ENCODE assay signal across 8 mouse cellular contexts in genomic region chr3:89247466-89247865, GRCm38 (mm10). TPM values are rescaled to one million over a fixed set of nuclear protein-coding genes. Genes with fewer than 3 reads are reported as not detected.
DNase-seq lines count a peak whose midpoint lies in the region; ATAC-seq and TF ChIP-seq lines count a peak whose summit lies in the region.

No protein-coding gene starts in this region.

- H3K4me1 ChIP-seq in heart, embryonic 11.5 days (ENCODE audit: control insufficient read depth, insufficient read depth, low read length): peaks cover 40% of the 10 kb centered on the region
- H3K4me1 ChIP-seq in ES-E14 (ENCODE audit: control insufficient read depth in 2 of 2, insufficient read depth in 2 of 2, low read length in 2 of 2, poor library complexity in 1 of 2): peaks cover 5 to 35% of the 10 kb centered on the region in 2 experiments; a peak in 3 of 4 replicates
- peaks cover 56% of the 10 kb centered on the region for H3K4me1 ChIP-seq in hindbrain, embryonic 15.5 days (replicated peaks)
- peaks cover 57% of the 10 kb centered on the region for H3K4me1 ChIP-seq in midbrain, embryonic 12.5 days

- no peaks in the 10 kb centered on the region; the same call in 1 of the 2 replicates for H3K36me3 ChIP-seq in heart, embryonic 11.5 days (ENCODE audit: control insufficient read depth, insufficient read depth, low read length)
- H3K36me3 ChIP-seq in ES-E14 (ENCODE audit: control insufficient read depth, insufficient read depth, low read length, poor library complexity, severe bottlenecking): peaks cover 10% of the 10 kb centered on the region; the same call in 1 of the 2 replicates
- H3K36me3 ChIP-seq in hindbrain, embryonic 15.5 days: 0 out of 2 replicates have a peak, but pooled peaks cover 4% of the 10 kb centered on the region
- H3K36me3 ChIP-seq in midbrain, embryonic 12.5 days: peaks cover 3% of the 10 kb centered on the region; the same call in 1 of the 2 replicates

- H3K27ac ChIP-seq in heart, embryonic 11.5 days (ENCODE audit: low read depth, low read length): no peak overlapping the region
- no peak overlapping the region for H3K27ac ChIP-seq in ES-E14 (ENCODE audit: insufficient read depth, low read depth, low read length, poor library complexity, severe bottlenecking)
- no peak overlapping the region for H3K27ac ChIP-seq in hindbrain, embryonic 15.5 days (replicated peaks)
- H3K27ac ChIP-seq in midbrain, embryonic 12.5 days (replicated peaks): no peak overlapping the region

- H3K4me3 ChIP-seq in heart, embryonic 11.5 days (ENCODE audit: low read depth, low read length): no peak overlapping the region
- H3K4me3 ChIP-seq in ES-E14 (ENCODE audit: insufficient read depth in 1 of 2, low read depth in 1 of 2, low read length in 2 of 2, poor library complexity in 1 of 2, severe bottlenecking in 1 of 2): peak overlapping the region in 1 of 2 experiments; percentile 74; a peak in 1 of 4 replicates
- H3K4me3 ChIP-seq in hindbrain, embryonic 15.5 days: peak overlapping the region; percentile 88
- H3K4me3 ChIP-seq in midbrain, embryonic 12.5 days: peak overlapping the region; percentile 78

- H3K27me3 ChIP-seq in heart, embryonic 11.5 days (ENCODE audit: control insufficient read depth, insufficient read depth, low read length): peaks cover 21% of the 10 kb centered on the region
- no peaks in the 10 kb centered on the region for H3K27me3 ChIP-seq in hindbrain, embryonic 15.5 days
- peaks cover 25% of the 10 kb centered on the region for H3K27me3 ChIP-seq in midbrain, embryonic 12.5 days

- no peaks in the 10 kb centered on the region for H3K9me3 ChIP-seq in heart, embryonic 11.5 days (replicated peaks; ENCODE audit: control insufficient read depth, low read length)
- no peaks in the 10 kb centered on the region for H3K9me3 ChIP-seq in ES-E14 (ENCODE audit: control insufficient read depth, insufficient read depth, low read depth, low read length)
- no peaks in the 10 kb centered on the region for H3K9me3 ChIP-seq in hindbrain, embryonic 15.5 days
- H3K9me3 ChIP-seq in midbrain, embryonic 12.5 days: no peaks in the 10 kb centered on the region

- no peak for ATAC-seq in heart, embryonic 11.5 days (replicated peaks; ENCODE audit: insufficient number of reproducible peaks, low FRiP score, low TSS enrichment)
- no peak for ATAC-seq in hindbrain, embryonic 15.5 days (ENCODE audit: low FRiP score, low read depth)
- ATAC-seq in midbrain, embryonic 12.5 days (ENCODE audit: low FRiP score, low read depth): no peak
- ATAC-seq in monocyte, adult 5-6 weeks (replicated peaks; ENCODE audit: insufficient number of reproducible peaks, low FRiP score, low TSS enrichment, poor library complexity, severe bottlenecking): no peak

- H3K4me2 ChIP-seq in heart, embryonic 11.5 days: peak overlapping the region; percentile 75; the same call in 1 of the 2 replicates
- peak overlapping the region; percentile 88 for H3K4me2 ChIP-seq in hindbrain, embryonic 15.5 days
- peak overlapping the region; percentile 91 for H3K4me2 ChIP-seq in midbrain, embryonic 12.5 days (replicated peaks)

- WGBS in heart, embryonic 11.5 days (ENCODE audit: insufficient replicate concordance): 77% methylated on average over 4 of the region's 4 CpGs
- WGBS in hindbrain, embryonic 15.5 days: 88% methylated on average over 4 of the region's 4 CpGs
- WGBS in midbrain, embryonic 12.5 days: 81% methylated on average over 4 of the region's 4 CpGs

- 0 out of 2 replicates have a peak overlapping the region, but pooled peaks have one; percentile 39 for H3K9ac ChIP-seq in heart, embryonic 11.5 days (ENCODE audit: low read depth, low read length)
- peak overlapping the region; percentile 41; the same call in 1 of the 2 replicates for H3K9ac ChIP-seq in ES-E14 (ENCODE audit: insufficient read depth, low read depth, low read length, poor library complexity, severe bottlenecking)
- H3K9ac ChIP-seq in hindbrain, embryonic 15.5 days: peak overlapping the region; percentile 71; the same call in 1 of the 2 replicates
- H3K9ac ChIP-seq in midbrain, embryonic 12.5 days (replicated peaks): peak overlapping the region; percentile 78; the same call in 1 of the 2 replicates

- DNase-seq in heart, postnatal 36 days: no peak
- DNase-seq in ES-E14 (ENCODE audit: low read depth, low spot score): no peak
- no peak for DNase-seq in natural killer cell, adult 2 months (ENCODE audit: low spot score in 2 of 2)
- DNase-seq in lung, postnatal 4 days: no peak

- in situ Hi-C loops in ES-E14 (cut with MboI; ENCODE audit: low sequenced_read_pairs in 2 of 2, unreplicated experiment in 2 of 2): no loop called here

- intact Hi-C loops in heart, postnatal 36 days (cut with DNase I): no loop called here

TF ChIP-seq in ES-E14, 5 proteins besides CTCF, POLR2A, EP300 and RAD21:
- TF ChIP-seq MAFK (IDR thresholded peaks at IDR 0.05; ENCODE audit: insufficient read depth, low read depth, low read length) (no peak), HCFC1 (IDR thresholded peaks at IDR 0.05; ENCODE audit: borderline replicate concordance, insufficient read depth, low read length) (no peak), ZNF384 (IDR thresholded peaks at IDR 0.05; ENCODE audit: low read depth, low read length) (no peak), CHD2 (IDR thresholded peaks at IDR 0.05; ENCODE audit: low read depth, low read length) (no peak), ZC3H11A (IDR thresholded peaks at IDR 0.05; ENCODE audit: borderline replicate concordance, low read depth, low read length) (no peak)

RNA-seq across cellular contexts. Expression of gene Trim46, which starts 1.4 kb away (rescaled TPM):
- polyA plus RNA-seq in heart, embryonic 11.5 days (2014; fragmentation: Nextera tagmentation; extraction: Ambion mirVana): 0.56 and 1.1 TPM in 2 replicates
- under 1 TPM; 0.42 to 0.62 TPM for total RNA-seq in heart, postnatal 36 days (2021)
- 3.1 and 5.3 TPM in 2 replicates for total RNA-seq in ES-E14 (2012; rRNA removed)
- 71.3 and 81.6 TPM in 2 replicates for polyA plus RNA-seq in hindbrain, embryonic 15.5 days (2015; fragmentation: Nextera tagmentation; extraction: Ambion mirVana)
- polyA plus RNA-seq in midbrain, embryonic 12.5 days (2016; fragmentation: Nextera tagmentation; extraction: Ambion mirVana): 25.1 and 25.5 TPM in 2 replicates
- 0.53 to 2.3 TPM in 2 of 3 replicates, not detected in the other for total RNA-seq in monocyte, adult 5-6 weeks (2017)

RNA-seq across cellular contexts. Expression of gene Krtcap2, which starts 1.7 kb away (rescaled TPM):
- polyA plus RNA-seq in heart, embryonic 11.5 days (2014; fragmentation: Nextera tagmentation; extraction: Ambion mirVana): 248 and 274 TPM in 2 replicates
- 10 to 100 TPM; 82.3 to 87.0 TPM for total RNA-seq in heart, postnatal 36 days (2021)
- total RNA-seq in ES-E14 (2012; rRNA removed): 113 and 134 TPM in 2 replicates
- 196 and 211 TPM in 2 replicates for polyA plus RNA-seq in hindbrain, embryonic 15.5 days (2015; fragmentation: Nextera tagmentation; extraction: Ambion mirVana)
- 253 and 255 TPM in 2 replicates for polyA plus RNA-seq in midbrain, embryonic 12.5 days (2016; fragmentation: Nextera tagmentation; extraction: Ambion mirVana)
- 53.3 to 77.9 TPM (median 61.9 TPM) in 3 replicates for total RNA-seq in monocyte, adult 5-6 weeks (2017)

RNA-seq across cellular contexts. Expression of gene Dpm3, which starts 11.7 kb away (rescaled TPM):
- 83.1 and 94.1 TPM in 2 replicates for polyA plus RNA-seq in heart, embryonic 11.5 days (2014; fragmentation: Nextera tagmentation; extraction: Ambion mirVana)
- total RNA-seq in heart, postnatal 36 days (2021): 10 to 100 TPM; 50.0 to 52.3 TPM
- total RNA-seq in ES-E14 (2012; rRNA removed): 207 and 297 TPM in 2 replicates
- 80.0 and 88.4 TPM in 2 replicates for polyA plus RNA-seq in hindbrain, embryonic 15.5 days (2015; fragmentation: Nextera tagmentation; extraction: Ambion mirVana)
- 72.2 and 76.1 TPM in 2 replicates for polyA plus RNA-seq in midbrain, embryonic 12.5 days (2016; fragmentation: Nextera tagmentation; extraction: Ambion mirVana)
- total RNA-seq in monocyte, adult 5-6 weeks (2017): 67.3 to 102 TPM (median 83.1 TPM) in 3 replicates

RNA-seq across cellular contexts. Expression of gene Muc1, which starts 18.6 kb away (rescaled TPM):
- 0.21 and 0.53 TPM in 2 replicates for polyA plus RNA-seq in heart, embryonic 11.5 days (2014; fragmentation: Nextera tagmentation; extraction: Ambion mirVana)
- total RNA-seq in heart, postnatal 36 days (2021): under 1 TPM; 0.14 to 0.46 TPM
- 3.0 and 3.9 TPM in 2 replicates for total RNA-seq in ES-E14 (2012; rRNA removed)
- 1.2 and 1.6 TPM in 2 replicates for polyA plus RNA-seq in hindbrain, embryonic 15.5 days (2015; fragmentation: Nextera tagmentation; extraction: Ambion mirVana)
- 3.8 and 5.2 TPM in 2 replicates for polyA plus RNA-seq in midbrain, embryonic 12.5 days (2016; fragmentation: Nextera tagmentation; extraction: Ambion mirVana)
- 0.85 to 2.2 TPM (median 0.86 TPM) in 3 replicates for total RNA-seq in monocyte, adult 5-6 weeks (2017)

RNA-seq across cellular contexts. Expression of gene Mtx1, which starts 20.6 kb away (rescaled TPM):
- 144 and 145 TPM in 2 replicates for polyA plus RNA-seq in heart, embryonic 11.5 days (2014; fragmentation: Nextera tagmentation; extraction: Ambion mirVana)
- total RNA-seq in heart, postnatal 36 days (2021): 10 to 100 TPM; 58.0 to 60.0 TPM
- total RNA-seq in ES-E14 (2012; rRNA removed): 234 and 251 TPM in 2 replicates
- 149 and 152 TPM in 2 replicates for polyA plus RNA-seq in hindbrain, embryonic 15.5 days (2015; fragmentation: Nextera tagmentation; extraction: Ambion mirVana)
- 183 and 185 TPM in 2 replicates for polyA plus RNA-seq in midbrain, embryonic 12.5 days (2016; fragmentation: Nextera tagmentation; extraction: Ambion mirVana)
- 42.5 to 61.0 TPM (median 58.7 TPM) in 3 replicates for total RNA-seq in monocyte, adult 5-6 weeks (2017)
